In genomic region chr10:16552861-16553635, GRCm38 (mm10) we compare ENCODE assay signal across 11 mouse cellular contexts.
A peak's percentile ranks its signal among the peaks of the same experiment; 100 is the strongest.
DNase-seq lines count a peak whose midpoint lies in the region; ATAC-seq lines count a peak whose summit lies in the region.
"Had no signal": no experiment of that assay in that cellular context is flagged by ENCODE, and none has a peak within 500 bp of the region (broad histone marks: within the 10 kb centered on the region; RNA-seq: fewer than 3 reads in every experiment).

No protein-coding gene starts in this region.

- no peaks in the 10 kb centered on the region for H3K27me3 ChIP-seq in kidney, embryonic 16.5 days (ENCODE audit: insufficient read depth, low read length)
- no peaks in the 10 kb centered on the region for H3K27me3 ChIP-seq in lung, embryonic 16.5 days (ENCODE audit: control insufficient read depth, insufficient read depth, low read depth, low read length)
- H3K27me3 ChIP-seq in neural tube, embryonic 15.5 days (replicated peaks), result no peaks in the 10 kb centered on the region
- no peaks in the 10 kb centered on the region for H3K27me3 ChIP-seq in liver, embryonic 12.5 days (replicated peaks)
- H3K27me3 ChIP-seq: forebrain, embryonic 12.5 days; stomach, embryonic 15.5 days had no signal

- no peak overlapping the region for H3K4me3 ChIP-seq in kidney, embryonic 16.5 days (ENCODE audit: low read length)
- H3K4me3 ChIP-seq in lung, embryonic 16.5 days (ENCODE audit: low read length), result no peak overlapping the region
- H3K4me3 ChIP-seq in neural tube, embryonic 15.5 days (replicated peaks), result no peak overlapping the region
- H3K4me3 ChIP-seq in liver, embryonic 12.5 days, result no peak overlapping the region
- H3K4me3 ChIP-seq: forebrain, embryonic 12.5 days; stomach, embryonic 15.5 days had no signal

- H3K9ac ChIP-seq in kidney, embryonic 16.5 days (replicated peaks; ENCODE audit: low read length), result no peak overlapping the region
- no peak overlapping the region for H3K9ac ChIP-seq in lung, embryonic 16.5 days (ENCODE audit: low read length)
- H3K9ac ChIP-seq in neural tube, embryonic 15.5 days (replicated peaks), result no peak overlapping the region
- H3K9ac ChIP-seq in liver, embryonic 12.5 days, result no peak overlapping the region
- H3K9ac ChIP-seq: forebrain, embryonic 12.5 days; stomach, embryonic 15.5 days had no signal

- no peak overlapping the region for H3K27ac ChIP-seq in kidney, embryonic 16.5 days (ENCODE audit: low read length)
- no peak overlapping the region for H3K27ac ChIP-seq in lung, embryonic 16.5 days (ENCODE audit: low read length)
- H3K27ac ChIP-seq in neural tube, embryonic 15.5 days (replicated peaks), result no peak overlapping the region
- H3K27ac ChIP-seq in liver, embryonic 12.5 days, result no peak overlapping the region
- H3K27ac ChIP-seq: forebrain, embryonic 12.5 days; macrophage; stomach, embryonic 15.5 days had no signal

- no peaks in the 10 kb centered on the region for H3K4me1 ChIP-seq in kidney, embryonic 16.5 days (ENCODE audit: insufficient read depth, low read length)
- H3K4me1 ChIP-seq in lung, embryonic 16.5 days (replicated peaks; ENCODE audit: control insufficient read depth, insufficient read depth, low read length), result no peaks in the 10 kb centered on the region
- H3K4me1 ChIP-seq in neural tube, embryonic 15.5 days, result no peaks in the 10 kb centered on the region
- no peaks in the 10 kb centered on the region for H3K4me1 ChIP-seq in liver, embryonic 12.5 days
- H3K4me1 ChIP-seq: forebrain, embryonic 12.5 days; stomach, embryonic 15.5 days had no signal

- H3K9me3 ChIP-seq in kidney, embryonic 16.5 days (ENCODE audit: low read length), result no peaks in the 10 kb centered on the region
- H3K9me3 ChIP-seq in lung, embryonic 16.5 days (ENCODE audit: control insufficient read depth, low read length), result no peaks in the 10 kb centered on the region
- H3K9me3 ChIP-seq in neural tube, embryonic 15.5 days (replicated peaks), result no peaks in the 10 kb centered on the region
- no peaks in the 10 kb centered on the region for H3K9me3 ChIP-seq in liver, embryonic 12.5 days (replicated peaks)
- H3K9me3 ChIP-seq: forebrain, embryonic 12.5 days; stomach, embryonic 15.5 days had no signal

- WGBS in kidney, embryonic 16.5 days, result 41% methylated on average over 3 of the region's 3 CpGs
- WGBS in lung, embryonic 16.5 days, result 54% methylated on average over 3 of the region's 3 CpGs
- WGBS in neural tube, embryonic 15.5 days, result 81% methylated on average over 3 of the region's 3 CpGs
- 55% methylated on average over 3 of the region's 3 CpGs for WGBS in liver, embryonic 12.5 days (ENCODE audit: insufficient replicate concordance)

- peak; percentile 73; the same call in 1 of the 2 replicates for ATAC-seq in kidney, embryonic 16.5 days (ENCODE audit: low FRiP score, low TSS enrichment)
- ATAC-seq in lung, embryonic 16.5 days (ENCODE audit: low read depth), result peak; percentile 47; the same call in 1 of the 2 replicates
- no peak for ATAC-seq in neural tube, embryonic 15.5 days (ENCODE audit: low FRiP score)
- no peak for ATAC-seq in liver, embryonic 12.5 days

- DNase-seq in kidney, adult 9 months, result no peak
- peak; percentile 29 for DNase-seq in MEL-GATA-1-ER (ENCODE audit: extremely low read depth, low read depth)
- DNase-seq in brain, adult 2 months (ENCODE audit: low read depth, low spot score), result peak; percentile 57
- no peak for DNase-seq in layer of hippocampus, adult 8-10 months (ENCODE audit: low spot score in 2 of 2)

- H3K36me3 ChIP-seq in kidney, embryonic 16.5 days (ENCODE audit: insufficient read depth, low read length), result no peaks in the 10 kb centered on the region
- H3K36me3 ChIP-seq in lung, embryonic 16.5 days (ENCODE audit: control insufficient read depth, insufficient read depth, low read length), result no peaks in the 10 kb centered on the region
- no peaks in the 10 kb centered on the region for H3K36me3 ChIP-seq in neural tube, embryonic 15.5 days
- no peaks in the 10 kb centered on the region for H3K36me3 ChIP-seq in liver, embryonic 12.5 days
- H3K36me3 ChIP-seq: forebrain, embryonic 12.5 days; stomach, embryonic 15.5 days had no signal

- H3K4me2 ChIP-seq in kidney, embryonic 16.5 days (replicated peaks; ENCODE audit: low read depth, low read length), result no peak overlapping the region
- no peak overlapping the region for H3K4me2 ChIP-seq in lung, embryonic 16.5 days (ENCODE audit: low read depth, low read length)
- no peak overlapping the region for H3K4me2 ChIP-seq in neural tube, embryonic 15.5 days
- H3K4me2 ChIP-seq in liver, embryonic 12.5 days, result no peak overlapping the region
- H3K4me2 ChIP-seq: forebrain, embryonic 12.5 days; stomach, embryonic 15.5 days had no signal

Comparison
In these comparisons a context has a peak if more than half of its experiments do, and no peak if none do; other contexts are left out.
1. ATAC-seq: peak in kidney, embryonic 16.5 days (single experiment) and lung, embryonic 16.5 days (single experiment); none in neural tube, embryonic 15.5 days (single experiment) and liver, embryonic 12.5 days (single experiment).
2. DNase-seq: peak in MEL-GATA-1-ER (single experiment) and brain, adult 2 months (single experiment); none in kidney, adult 9 months (single experiment) and layer of hippocampus, adult 8-10 months (0 of 2).